Mouse (Mus musculus): ENCODE results near the gene Engase.

The Engase gene

GRCm38 (mm10) chr11:118490566-118491218 is 14.1 kb downstream of the Engase start:
- DNase-seq: peak; percentile 85

GRCm38 (mm10) chr11:118491230-118491629 is 14.6 kb downstream of the Engase start:
- DNase-seq: no peak

- DNase-seq: peak; percentile 46
Measured at GRCm38 (mm10) chr11:118493458-118493857, 16.8 kb downstream of the Engase start.

- no peak for DNase-seq
Measured at GRCm38 (mm10) chr11:118494001-118494737, 17.5 kb downstream of the Engase start.

GRCm38 (mm10) chr11:118495065-118495464 is 18.4 kb downstream of the Engase start:
- no peak for DNase-seq

- DNase-seq: no peak
Measured at GRCm38 (mm10) chr11:118496066-118496689, 19.5 kb downstream of the Engase start.

- DNase-seq: no peak
Measured at GRCm38 (mm10) chr11:118502990-118503389, 26.4 kb downstream of the Engase start.

- no peak for DNase-seq
Measured at GRCm38 (mm10) chr11:118503418-118504179, 27.0 kb downstream of the Engase start.

- DNase-seq: peak; percentile 51
Measured at GRCm38 (mm10) chr11:118504180-118504454, 27.5 kb downstream of the Engase start.

- no peak for DNase-seq
Measured at GRCm38 (mm10) chr11:118507095-118507494, 30.5 kb downstream of the Engase start.

GRCm38 (mm10) chr11:118507904-118508303 is 31.3 kb downstream of the Engase start:
- DNase-seq: peak; percentile 69

- DNase-seq: no peak
Measured at GRCm38 (mm10) chr11:118508341-118508740, 31.7 kb downstream of the Engase start.

- DNase-seq: no peak
Measured at GRCm38 (mm10) chr11:118511851-118512250, 35.2 kb downstream of the Engase start.

GRCm38 (mm10) chr11:118512257-118512910 is 35.8 kb downstream of the Engase start:
- no peak for DNase-seq

- DNase-seq: no peak
Measured at GRCm38 (mm10) chr11:118517924-118518323, 41.3 kb downstream of the Engase start.

GRCm38 (mm10) chr11:118518743-118519142 is 42.1 kb downstream of the Engase start:
- DNase-seq: no peak

GRCm38 (mm10) chr11:118520251-118520650 is 43.6 kb downstream of the Engase start:
- DNase-seq: no peak

GRCm38 (mm10) chr11:118520932-118521331 is 44.3 kb downstream of the Engase start:
- DNase-seq: no peak

- no peak for DNase-seq
Measured at GRCm38 (mm10) chr11:118523496-118524145, 47.0 kb downstream of the Engase start.

- no peak for DNase-seq
Measured at GRCm38 (mm10) chr11:118525059-118525458, 48.4 kb downstream of the Engase start.

GRCm38 (mm10) chr11:118528761-118529160 is 52.1 kb downstream of the Engase start:
- no peak for DNase-seq

- DNase-seq: no peak
Measured at GRCm38 (mm10) chr11:118530313-118530712, 53.7 kb downstream of the Engase start.

Data from lung, postnatal 10 days (tissue).